Mouse (Mus musculus) intestine, embryonic 16.5 days (tissue): ENCODE data around the gene 9030025P20Rik. TPM values are rescaled to one million over a fixed set of nuclear protein-coding genes. Genes with fewer than 3 reads are reported as not detected.
A peak's percentile ranks its signal among the peaks of the same experiment; 100 is the strongest.
"Not testable (repeated sequence)": the region's sequence is repeated elsewhere in the genome, so short reads cannot be mapped to it uniquely, and the experiment has no call there.

Experiments
- ATAC-seq: fragments of 200-750 bp; cut with Nextera tagmentation; 2 replicates; pipeline ENCODE4 v1.8.0; 2017; ENCODE audit warnings: moderate TSS enrichment, moderate library complexity
- H3K27ac ChIP-seq: fragments of 300-500 bp; sonication (generic); 2 replicates; pipeline ENCODE4 v1.5.1; 2014; ENCODE audit warnings: mild to moderate bottlenecking, low read length
- H3K27me3 ChIP-seq: fragments of 300-500 bp; sonication (generic); replicated peaks from 2 replicates; pipeline ENCODE4 v1.6.1; 2014; ENCODE audit warnings: low read length, control low read depth, mixed read lengths; ENCODE audit not compliant: control insufficient read depth, insufficient read depth
- H3K36me3 ChIP-seq: fragments of 300-500 bp; sonication (generic); 2 replicates; pipeline ENCODE4 v1.6.1; 2014; ENCODE audit warnings: low read length, control low read depth; ENCODE audit not compliant: control insufficient read depth, insufficient read depth
- H3K4me1 ChIP-seq: fragments of 300-500 bp; sonication (generic); 2 replicates; pipeline ENCODE4 v1.6.1; 2014; ENCODE audit warnings: low read length, control low read depth, mixed read lengths; ENCODE audit not compliant: control insufficient read depth, insufficient read depth
- H3K4me2 ChIP-seq: fragments of 300-500 bp; sonication (generic); 2 replicates; pipeline ENCODE4 v1.6.1; 2014; ENCODE audit warnings: low read depth, low read length, control low read depth
- H3K4me3 ChIP-seq: fragments of 300-500 bp; sonication (generic); 2 replicates; pipeline ENCODE4 v1.5.1; 2014; ENCODE audit warnings: mild to moderate bottlenecking, low read length
- H3K9ac ChIP-seq: fragments of 300-500 bp; sonication (generic); 2 replicates; pipeline ENCODE4 v1.6.1; 2014; ENCODE audit warnings: low read depth, low read length
- H3K9me3 ChIP-seq: fragments of 300-500 bp; sonication (generic); 2 replicates; pipeline ENCODE4 v1.6.1; 2016; ENCODE audit warnings: low read length, control low read depth; ENCODE audit not compliant: control insufficient read depth
- WGBS: fragments of 180-500 bp; shearing (Covaris S2); extraction: QIAGEN DNeasy Blood & Tissue Kit; methylation state at CpG from one replicate; pipeline ENCODE4 v1.1.7; 2014; 5-methylcytosine and 5-hydroxymethylcytosine counted together
- polyA plus RNA-seq: library from polyadenylated mRNA; unstranded; fragments of >200 nt; fragmentation: Nextera tagmentation; extraction: Ambion mirVana; gene quantifications from 2 replicates; pipeline ENCODE4 v1.2.1, GENCODE M21; 2015

The 9030025P20Rik gene
- polyA plus RNA-seq, 1 experiment from 2014 or later: 8.2 TPM

GRCm38 (mm10) chr17:14944551-14944950 lies 33.7 kb upstream of the 9030025P20Rik start:
- Histone ChIP-seq H3K27ac (no peak overlapping the region), H3K36me3 (no peaks in the 10 kb centered on the region), H3K4me2 (no peak overlapping the region), H3K4me1 (peaks cover 5% of the 10 kb centered on the region), H3K27me3 (no peaks in the 10 kb centered on the region), H3K9me3 (no peaks in the 10 kb centered on the region), H3K4me3 (0 out of 2 replicates have a peak overlapping the region, but pooled peaks have one; percentile 0), H3K9ac (no peak overlapping the region)
- ATAC-seq: no peak
- WGBS: 86% methylated on average over 1 of the region's 1 CpGs

GRCm38 (mm10) chr17:14949161-14949827 lies 29.0 kb upstream of the 9030025P20Rik start:
- Histone ChIP-seq H3K27me3 (no peaks in the 10 kb centered on the region), H3K9me3 (no peaks in the 10 kb centered on the region), H3K4me1 (no peaks in the 10 kb centered on the region), H3K4me2 (no peak overlapping the region), H3K27ac (no peak overlapping the region), H3K4me3 (no peak overlapping the region), H3K36me3 (peaks cover 11% of the 10 kb centered on the region; the same call in 1 of the 2 replicates), H3K9ac (no peak overlapping the region)
- ATAC-seq: no peak
- 84% methylated on average over 7 of the region's 7 CpGs for WGBS

GRCm38 (mm10) chr17:14953452-14953851 lies 24.8 kb upstream of the 9030025P20Rik start:
- no peaks in the 10 kb centered on the region for H3K27me3 ChIP-seq
- no peak overlapping the region for H3K9ac ChIP-seq
- H3K36me3 ChIP-seq: peaks cover 11% of the 10 kb centered on the region; the same call in 1 of the 2 replicates
- ATAC-seq: no peak
- H3K9me3 ChIP-seq: no peaks in the 10 kb centered on the region
- 88% methylated on average over 8 of the region's 8 CpGs for WGBS
- no peak overlapping the region for H3K4me3 ChIP-seq
- H3K4me2 ChIP-seq: no peak overlapping the region
- H3K27ac ChIP-seq: no peak overlapping the region
- no peaks in the 10 kb centered on the region for H3K4me1 ChIP-seq

DNA sequence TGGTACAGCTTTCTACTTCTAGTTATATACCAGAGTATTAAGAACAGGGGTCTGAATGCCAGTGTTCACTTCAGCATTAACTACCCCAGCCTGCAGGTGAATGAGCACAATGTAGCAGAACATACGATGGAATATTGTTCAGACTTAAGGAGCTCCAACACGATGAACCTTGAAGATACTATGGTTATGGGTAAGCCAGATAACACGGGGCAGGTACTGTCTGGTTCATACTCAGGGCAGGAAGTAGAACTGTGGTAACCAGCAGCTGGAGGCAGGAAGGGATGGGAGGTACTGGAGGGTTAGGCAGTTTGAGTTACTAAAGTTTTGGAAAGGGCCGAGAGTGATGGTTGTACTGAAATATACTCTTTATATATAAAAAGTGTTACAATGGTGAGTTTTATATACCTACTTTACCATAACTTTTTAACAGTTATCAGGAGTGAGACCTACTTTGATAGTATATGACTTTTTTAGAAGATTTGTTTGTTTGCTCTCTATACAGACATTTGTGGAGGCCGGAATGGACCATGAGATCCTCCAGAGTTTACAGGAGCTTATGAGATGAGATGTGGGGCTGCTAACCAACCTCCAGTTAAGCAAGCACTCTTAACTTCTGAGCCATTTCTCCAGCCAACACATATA lies 19.5 kb upstream of the 9030025P20Rik start:
- Histone ChIP-seq H3K4me2 (no peak overlapping the region), H3K4me3 (no peak overlapping the region), H3K9ac (no peak overlapping the region), H3K9me3 (no peaks in the 10 kb centered on the region), H3K4me1 (peaks cover 3% of the 10 kb centered on the region), H3K27me3 (no peaks in the 10 kb centered on the region), H3K27ac (no peak overlapping the region), H3K36me3 (peaks cover 3% of the 10 kb centered on the region; the same call in 1 of the 2 replicates)
- WGBS: 86% methylated on average over 5 of the region's 5 CpGs
- ATAC-seq: no peak

GRCm38 (mm10) chr17:14959979-14960378 lies 18.3 kb upstream of the 9030025P20Rik start:
- H3K4me2 ChIP-seq: peak overlapping the region; percentile 59
- H3K9ac ChIP-seq: peak overlapping the region; percentile 57; the same call in 1 of the 2 replicates
- H3K36me3 ChIP-seq: no peaks in the 10 kb centered on the region
- no peak for ATAC-seq
- H3K9me3 ChIP-seq: no peaks in the 10 kb centered on the region
- H3K27ac ChIP-seq: no peak overlapping the region
- peaks cover 3% of the 10 kb centered on the region for H3K4me1 ChIP-seq
- 30% methylated on average over 3 of the region's 3 CpGs for WGBS
- no peaks in the 10 kb centered on the region for H3K27me3 ChIP-seq
- H3K4me3 ChIP-seq: peak overlapping the region; percentile 38; the same call in 1 of the 2 replicates

DNA sequence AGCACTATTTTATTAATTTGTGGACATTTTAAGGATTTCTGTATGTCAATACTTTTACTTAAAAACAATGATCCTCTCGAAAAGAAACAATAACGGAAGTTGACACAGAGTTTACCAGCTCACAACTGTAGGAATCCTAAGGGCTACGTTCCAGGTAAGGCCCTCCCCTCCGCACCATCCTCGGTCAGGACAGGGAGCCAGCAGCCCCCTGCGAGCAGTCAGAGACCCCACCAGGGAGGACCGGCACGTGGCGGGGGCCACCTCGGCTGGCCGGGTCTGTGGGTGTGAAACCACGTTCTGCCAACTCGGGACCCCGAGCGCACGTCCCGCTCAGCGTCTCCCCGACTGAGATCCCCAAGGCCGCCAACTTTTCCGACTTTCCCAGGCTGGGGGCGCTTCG lies 17.7 kb upstream of the 9030025P20Rik start:
- Histone ChIP-seq H3K27me3 (no peaks in the 10 kb centered on the region), H3K9ac (peak overlapping the region; percentile 83), H3K4me1 (peaks cover 3% of the 10 kb centered on the region), H3K36me3 (no peaks in the 10 kb centered on the region), H3K4me2 (peak overlapping the region; percentile 86), H3K27ac (no peak overlapping the region), H3K4me3 (peak overlapping the region; percentile 73), H3K9me3 (no peaks in the 10 kb centered on the region)
- WGBS: under 1% methylated on average over 20 of the region's 23 CpGs
- peak; percentile 41 for ATAC-seq

- Histone ChIP-seq H3K4me2 (peak within 1 kb of the TSS; percentile 86), H3K9ac (peak within 1 kb of the TSS; percentile 83), H3K27ac (peak within 1 kb of the TSS; percentile 72), H3K4me3 (peak within 1 kb of the TSS; percentile 73)
- 1% methylated on average over 50 of the region's 100 CpGs for WGBS
- H3K9me3 ChIP-seq, H3K4me1 ChIP-seq, H3K36me3 ChIP-seq, H3K27me3 ChIP-seq: not testable (repeated sequence)
- ATAC-seq: peak; percentile 92
Observed at GRCm38 (mm10) chr17:14960951-14961556, 17.2 kb upstream of the 9030025P20Rik start, which contains the start of gene Phf10. Gene Phf10, minus strand, starts transcription at chr17:14961273.

DNA sequence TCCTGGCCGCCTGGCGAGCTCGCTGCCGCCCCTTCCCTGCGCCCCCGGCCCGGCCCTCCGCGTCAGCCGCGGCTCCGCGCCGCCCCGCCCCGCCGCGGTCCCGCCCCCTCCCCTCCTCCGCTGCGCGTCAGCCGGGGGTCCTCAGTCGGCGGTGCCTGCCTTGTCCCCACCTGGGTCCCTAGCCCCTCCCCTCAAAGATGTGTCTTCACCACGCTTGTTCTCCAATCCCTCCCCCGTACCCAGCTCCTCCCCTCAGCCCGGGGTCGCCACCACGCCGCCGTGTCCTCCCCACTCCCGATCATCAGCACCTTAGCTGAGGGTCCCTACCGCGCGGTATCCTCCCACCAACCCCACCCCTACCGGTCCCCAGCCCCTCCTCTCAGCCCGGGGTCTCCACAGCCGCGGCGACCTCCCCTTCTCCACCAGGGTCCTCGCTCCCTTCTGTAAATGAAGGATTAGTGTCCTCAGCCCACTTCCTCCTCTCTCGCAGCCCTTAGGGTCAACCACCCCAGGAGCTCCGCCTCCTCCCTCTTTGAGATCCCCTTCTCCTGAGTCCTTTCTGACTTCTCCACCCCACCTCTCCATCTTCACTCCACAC lies 16.6 kb upstream of the 9030025P20Rik start:
- not testable (repeated sequence) for H3K9ac ChIP-seq, H3K27me3 ChIP-seq, H3K9me3 ChIP-seq, H3K4me1 ChIP-seq, H3K36me3 ChIP-seq, H3K4me3 ChIP-seq, H3K27ac ChIP-seq, H3K4me2 ChIP-seq
- no CpG with 5 or more reads among the region's 44 CpGs for WGBS
- ATAC-seq: peak; percentile 86

DNA sequence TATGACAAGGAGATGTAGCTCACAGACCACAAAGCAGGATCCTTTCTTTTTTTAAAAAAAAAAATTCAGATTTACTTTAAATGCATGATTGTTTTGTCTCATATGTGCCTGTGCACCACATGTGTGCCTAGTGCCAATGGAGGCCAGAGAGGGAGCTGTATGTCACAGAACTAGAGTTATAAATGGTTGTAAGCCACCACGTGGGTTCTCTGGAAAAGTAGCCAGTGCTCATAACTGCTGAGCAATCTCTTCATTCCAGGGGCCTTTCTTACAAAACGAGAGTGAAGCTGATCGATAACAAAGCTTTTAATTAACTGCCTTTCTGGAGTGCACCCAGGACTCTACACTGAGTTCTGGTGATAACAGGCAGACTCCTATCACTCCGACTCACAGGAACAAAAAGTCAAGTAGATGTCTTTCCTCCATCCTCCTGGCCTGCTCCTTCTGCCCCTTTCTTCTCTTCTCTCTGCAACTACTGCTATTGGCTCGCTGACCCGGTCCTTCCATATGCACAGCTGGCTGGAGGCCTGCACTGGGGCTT lies 9.8 kb upstream of the 9030025P20Rik start:
- H3K9ac ChIP-seq, H3K4me1 ChIP-seq, H3K4me3 ChIP-seq, H3K4me2 ChIP-seq, ATAC-seq, H3K9me3 ChIP-seq, H3K27ac ChIP-seq, H3K27me3 ChIP-seq, H3K36me3 ChIP-seq: not testable (repeated sequence)
- WGBS: no CpG with 5 or more reads among the region's 6 CpGs
